Mouse (Mus musculus): Measurements from ENCODE around the gene Tet3. TPM values are rescaled to one million over a fixed set of nuclear protein-coding genes. Genes with fewer than 3 reads are reported as not detected.

Gene Tet3
- polyA plus RNA-seq, 1 experiment: 18.6 TPM

- H3K27ac ChIP-seq (ENCODE audit: insufficient read depth, low read length): peak overlapping the region; percentile 82
- H3K4me3 ChIP-seq (ENCODE audit: insufficient read depth, low read length): peak overlapping the region; percentile 84
- no peak for TF ChIP-seq CTCF (IDR thresholded peaks at IDR 0.05; ENCODE audit: borderline replicate concordance, insufficient read depth, low read length)
- peak; percentile 72 for TF ChIP-seq POLR2A (IDR thresholded peaks at IDR 0.05; ENCODE audit: low read depth, low read length)
- peaks cover 20% of the 10 kb centered on the region for H3K4me1 ChIP-seq (ENCODE audit: control insufficient read depth, insufficient read depth, low read length)
These were observed 17.4 kb downstream of the Tet3 start for GRCm38 (mm10) chr6:83441259-83442061.

DNA sequence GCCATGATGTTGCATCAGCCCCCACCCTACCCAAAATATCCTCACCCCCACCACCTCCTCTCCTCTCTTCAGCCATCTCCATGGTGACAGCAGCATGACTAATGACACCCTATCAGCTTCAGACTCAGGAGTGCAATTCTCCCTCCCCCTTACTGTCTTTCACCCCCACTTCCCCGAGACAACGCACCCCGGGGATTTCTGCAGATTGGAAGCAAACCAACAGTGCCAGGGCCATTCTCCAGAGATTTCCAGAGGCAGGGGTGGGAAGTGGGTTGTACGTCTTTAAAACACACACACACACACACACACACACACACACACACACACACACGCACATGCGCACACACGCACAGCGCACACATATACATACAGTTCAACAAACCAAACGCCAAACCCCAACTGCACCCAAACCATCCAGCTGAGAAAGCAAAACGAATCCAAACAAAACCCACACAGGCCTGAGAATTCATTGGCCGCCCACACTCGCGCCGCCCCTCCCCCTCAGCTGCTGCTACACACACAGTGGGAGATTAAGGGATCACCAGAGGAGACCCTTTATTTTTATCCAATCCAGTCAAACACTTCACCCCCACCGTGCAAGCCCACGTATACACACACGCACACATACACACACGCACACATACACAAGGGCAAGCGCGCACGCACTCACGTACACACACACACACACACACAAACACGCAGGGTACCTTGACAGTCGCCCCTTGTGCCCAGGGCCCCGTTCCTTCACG, 18.2 kb downstream of the Tet3 start:
- Histone ChIP-seq H3K4me3 (ENCODE audit: insufficient read depth, low read length) (peak overlapping the region; percentile 84), H3K27ac (ENCODE audit: insufficient read depth, low read length) (peak overlapping the region; percentile 82), H3K4me1 (ENCODE audit: control insufficient read depth, insufficient read depth, low read length) (peaks cover 22% of the 10 kb centered on the region)
- no peak for TF ChIP-seq CTCF (IDR thresholded peaks at IDR 0.05; ENCODE audit: borderline replicate concordance, insufficient read depth, low read length)
- peak; percentile 38 for TF ChIP-seq POLR2A (IDR thresholded peaks at IDR 0.05; ENCODE audit: low read depth, low read length)

GRCm38 (mm10) chr6:83440197-83440509, 18.7 kb downstream of the Tet3 start:
- TF ChIP-seq CTCF (IDR thresholded peaks at IDR 0.05; ENCODE audit: borderline replicate concordance, insufficient read depth, low read length) (no peak), POLR2A (IDR thresholded peaks at IDR 0.05; ENCODE audit: low read depth, low read length) (0 out of 2 replicates have a peak, but pooled peaks have one; percentile 21)
- H3K4me1 ChIP-seq (ENCODE audit: control insufficient read depth, insufficient read depth, low read length): peaks cover 23% of the 10 kb centered on the region
- H3K27ac ChIP-seq (ENCODE audit: insufficient read depth, low read length): peak overlapping the region; percentile 82
- H3K4me3 ChIP-seq (ENCODE audit: insufficient read depth, low read length): peak overlapping the region; percentile 84

DNA sequence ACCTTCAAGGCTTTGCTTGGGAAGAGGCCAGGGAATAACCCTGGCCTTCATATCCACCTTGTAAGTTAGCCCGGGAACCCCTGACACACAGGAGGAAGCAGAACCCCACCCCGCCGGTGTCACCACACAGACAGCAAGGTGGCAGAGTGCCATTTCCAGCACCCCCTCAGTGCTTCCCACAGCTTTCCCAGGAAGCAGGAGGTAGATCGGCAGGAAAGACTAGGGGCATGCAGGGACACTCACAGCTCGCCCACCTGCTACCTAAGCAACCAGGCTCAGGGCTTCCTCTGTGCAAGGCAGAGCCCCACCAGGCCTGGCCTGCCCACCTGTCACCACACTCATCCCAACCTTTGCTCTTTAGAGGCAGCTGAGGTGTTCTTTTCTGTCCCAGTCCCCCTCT, 19.1 kb downstream of the Tet3 start:
- peak overlapping the region; percentile 82 for H3K27ac ChIP-seq (ENCODE audit: insufficient read depth, low read length)
- peak overlapping the region; percentile 84 for H3K4me3 ChIP-seq (ENCODE audit: insufficient read depth, low read length)
- peaks cover 23% of the 10 kb centered on the region for H3K4me1 ChIP-seq (ENCODE audit: control insufficient read depth, insufficient read depth, low read length)
- TF ChIP-seq POLR2A (IDR thresholded peaks at IDR 0.05; ENCODE audit: low read depth, low read length) (no peak), CTCF (IDR thresholded peaks at IDR 0.05; ENCODE audit: borderline replicate concordance, insufficient read depth, low read length) (no peak)

- TF ChIP-seq CTCF (IDR thresholded peaks at IDR 0.05; ENCODE audit: borderline replicate concordance, insufficient read depth, low read length) (no peak), POLR2A (IDR thresholded peaks at IDR 0.05; ENCODE audit: low read depth, low read length) (no peak)
- H3K27ac ChIP-seq (ENCODE audit: insufficient read depth, low read length): peak overlapping the region; percentile 82; the same call in 1 of the 2 replicates
- peak overlapping the region; percentile 84; the same call in 1 of the 2 replicates for H3K4me3 ChIP-seq (ENCODE audit: insufficient read depth, low read length)
- H3K4me1 ChIP-seq (ENCODE audit: control insufficient read depth, insufficient read depth, low read length): peaks cover 20% of the 10 kb centered on the region
These were observed 19.6 kb downstream of the Tet3 start for GRCm38 (mm10) chr6:83439119-83439767.

GRCm38 (mm10) chr6:83438584-83438983, 20.3 kb downstream of the Tet3 start:
- Histone ChIP-seq H3K27ac (ENCODE audit: insufficient read depth, low read length) (no peak overlapping the region), H3K4me1 (ENCODE audit: control insufficient read depth, insufficient read depth, low read length) (peaks cover 16% of the 10 kb centered on the region), H3K4me3 (ENCODE audit: insufficient read depth, low read length) (no peak overlapping the region)
- TF ChIP-seq CTCF (IDR thresholded peaks at IDR 0.05; ENCODE audit: borderline replicate concordance, insufficient read depth, low read length): no peak
- no peak for TF ChIP-seq POLR2A (IDR thresholded peaks at IDR 0.05; ENCODE audit: low read depth, low read length)

DNA sequence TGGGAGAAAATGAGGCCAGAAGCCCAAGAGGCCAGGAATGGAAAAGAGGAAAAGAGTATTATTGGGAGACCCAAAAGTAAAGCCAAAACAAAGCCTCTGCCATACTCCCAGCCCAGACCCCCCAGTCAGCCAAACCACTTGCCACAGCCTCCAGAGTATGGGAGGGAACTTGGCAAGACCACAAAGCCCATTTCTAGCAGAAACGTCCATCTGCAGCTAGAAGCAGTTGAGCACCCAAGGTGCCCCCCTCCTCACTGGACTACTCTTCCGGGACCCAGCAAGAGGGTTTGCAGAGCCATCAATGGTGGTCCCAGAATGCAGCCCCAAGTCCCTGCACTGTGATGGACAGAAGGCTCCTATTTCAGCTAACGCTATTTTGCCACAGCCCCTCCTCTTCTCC, 21.1 kb downstream of the Tet3 start:
- H3K4me1 ChIP-seq (ENCODE audit: control insufficient read depth, insufficient read depth, low read length): peaks cover 15% of the 10 kb centered on the region
- no peak overlapping the region for H3K4me3 ChIP-seq (ENCODE audit: insufficient read depth, low read length)
- TF ChIP-seq POLR2A (IDR thresholded peaks at IDR 0.05; ENCODE audit: low read depth, low read length) (no peak), CTCF (IDR thresholded peaks at IDR 0.05; ENCODE audit: borderline replicate concordance, insufficient read depth, low read length) (no peak)
- no peak overlapping the region for H3K27ac ChIP-seq (ENCODE audit: insufficient read depth, low read length)

- TF ChIP-seq POLR2A (IDR thresholded peaks at IDR 0.05; ENCODE audit: low read depth, low read length) (no peak), CTCF (IDR thresholded peaks at IDR 0.05; ENCODE audit: borderline replicate concordance, insufficient read depth, low read length) (no peak)
- H3K27ac ChIP-seq (ENCODE audit: insufficient read depth, low read length): no peak overlapping the region
- peaks cover 14% of the 10 kb centered on the region; the same call in 1 of the 2 replicates for H3K4me1 ChIP-seq (ENCODE audit: control insufficient read depth, insufficient read depth, low read length)
- no peak overlapping the region for H3K4me3 ChIP-seq (ENCODE audit: insufficient read depth, low read length)
These were observed 21.7 kb downstream of the Tet3 start for GRCm38 (mm10) chr6:83437225-83437624.

DNA sequence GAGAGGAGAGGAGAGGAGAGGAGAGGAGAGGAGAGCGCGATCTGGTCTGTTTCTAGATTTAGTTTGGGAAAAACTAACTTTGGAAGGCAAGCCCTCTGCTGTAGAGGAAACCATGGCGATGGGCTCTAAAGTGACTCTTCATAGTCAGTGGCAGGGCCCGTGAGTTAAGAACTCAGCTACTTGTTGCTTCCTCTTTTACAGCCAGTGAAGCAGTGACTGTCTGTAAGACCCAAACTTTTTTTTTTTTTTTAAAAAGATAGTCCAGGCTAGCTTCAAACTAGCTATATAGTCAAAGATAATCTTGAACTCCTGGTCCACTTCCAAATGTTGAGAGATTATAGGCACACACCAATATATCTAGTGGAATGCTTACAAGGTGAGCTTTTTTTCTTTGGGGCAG, 22.3 kb downstream of the Tet3 start:
- no peak overlapping the region for H3K27ac ChIP-seq (ENCODE audit: insufficient read depth, low read length)
- TF ChIP-seq POLR2A (IDR thresholded peaks at IDR 0.05; ENCODE audit: low read depth, low read length) (no peak), CTCF (IDR thresholded peaks at IDR 0.05; ENCODE audit: borderline replicate concordance, insufficient read depth, low read length) (no peak)
- peaks cover 14% of the 10 kb centered on the region; the same call in 1 of the 2 replicates for H3K4me1 ChIP-seq (ENCODE audit: control insufficient read depth, insufficient read depth, low read length)
- H3K4me3 ChIP-seq (ENCODE audit: insufficient read depth, low read length): no peak overlapping the region
